Mouse (Mus musculus): ENCODE data around the gene Adamts12. TPM values are rescaled to one million over a fixed set of nuclear protein-coding genes. Genes with fewer than 3 reads are reported as not detected.

Adamts12 gene
- polyA plus RNA-seq, 1 experiment, result 4.9 TPM

- TF ChIP-seq POLR2A (IDR thresholded peaks at IDR 0.05; ENCODE audit: borderline replicate concordance, extremely low read depth, insufficient read depth, insufficient read length, poor library complexity, severe bottlenecking), result no peak
- TF ChIP-seq CTCF (IDR thresholded peaks at IDR 0.05; ENCODE audit: borderline replicate concordance, extremely low read depth, insufficient read depth, insufficient read length), result no peak
- DNase-seq (ENCODE audit: low read depth), result no peak
Measured at GRCm38 (mm10) chr15:11379431-11380086, 315.0 kb downstream of the Adamts12 start.

GRCm38 (mm10) chr15:11380087-11380530 is 315.5 kb downstream of the Adamts12 start:
- peak; percentile 72 for DNase-seq (ENCODE audit: low read depth)
- TF ChIP-seq CTCF (IDR thresholded peaks at IDR 0.05; ENCODE audit: borderline replicate concordance, extremely low read depth, insufficient read depth, insufficient read length) (peak; percentile 38; the same call in 1 of the 2 replicates), POLR2A (IDR thresholded peaks at IDR 0.05; ENCODE audit: borderline replicate concordance, extremely low read depth, insufficient read depth, insufficient read length, poor library complexity, severe bottlenecking) (no peak)

GRCm38 (mm10) chr15:11380616-11381015 is 316.0 kb downstream of the Adamts12 start:
- TF ChIP-seq CTCF (IDR thresholded peaks at IDR 0.05; ENCODE audit: borderline replicate concordance, extremely low read depth, insufficient read depth, insufficient read length), result no peak
- no peak for TF ChIP-seq POLR2A (IDR thresholded peaks at IDR 0.05; ENCODE audit: borderline replicate concordance, extremely low read depth, insufficient read depth, insufficient read length, poor library complexity, severe bottlenecking)
- no peak for DNase-seq (ENCODE audit: low read depth)

GRCm38 (mm10) chr15:11382585-11382984 is 318.0 kb downstream of the Adamts12 start:
- TF ChIP-seq CTCF (IDR thresholded peaks at IDR 0.05; ENCODE audit: borderline replicate concordance, extremely low read depth, insufficient read depth, insufficient read length) (no peak), POLR2A (IDR thresholded peaks at IDR 0.05; ENCODE audit: borderline replicate concordance, extremely low read depth, insufficient read depth, insufficient read length, poor library complexity, severe bottlenecking) (no peak)

GRCm38 (mm10) chr15:11383796-11384195 is 319.2 kb downstream of the Adamts12 start:
- TF ChIP-seq POLR2A (IDR thresholded peaks at IDR 0.05; ENCODE audit: borderline replicate concordance, extremely low read depth, insufficient read depth, insufficient read length, poor library complexity, severe bottlenecking), result no peak
- no peak for TF ChIP-seq CTCF (IDR thresholded peaks at IDR 0.05; ENCODE audit: borderline replicate concordance, extremely low read depth, insufficient read depth, insufficient read length)
- no peak for DNase-seq (ENCODE audit: low read depth)

More at GRCm38 (mm10) chr15:11382585-11382984, 318.0 kb downstream of the Adamts12 start:
- no peak for DNase-seq (ENCODE audit: low read depth)

- no peak for DNase-seq (ENCODE audit: low read depth)
Measured at GRCm38 (mm10) chr15:11392903-11393302, 328.3 kb downstream of the Adamts12 start.

GRCm38 (mm10) chr15:11396421-11396820 is 331.8 kb downstream of the Adamts12 start:
- TF ChIP-seq POLR2A (IDR thresholded peaks at IDR 0.05; ENCODE audit: borderline replicate concordance, extremely low read depth, insufficient read depth, insufficient read length, poor library complexity, severe bottlenecking) (no peak), CTCF (IDR thresholded peaks at IDR 0.05; ENCODE audit: borderline replicate concordance, extremely low read depth, insufficient read depth, insufficient read length) (no peak)
- no peak for DNase-seq (ENCODE audit: low read depth)

More at GRCm38 (mm10) chr15:11392903-11393302, 328.3 kb downstream of the Adamts12 start:
- TF ChIP-seq CTCF (IDR thresholded peaks at IDR 0.05; ENCODE audit: borderline replicate concordance, extremely low read depth, insufficient read depth, insufficient read length) (no peak), POLR2A (IDR thresholded peaks at IDR 0.05; ENCODE audit: borderline replicate concordance, extremely low read depth, insufficient read depth, insufficient read length, poor library complexity, severe bottlenecking) (no peak)

Other genes starting within 250 kb of the Adamts12 start
- 0.92 and 3.6 TPM in 2 replicates for gene C1qtnf3, start 112.5 kb upstream of the Adamts12 start, polyA plus RNA-seq (2012; rRNA removed)
- 5.6 and 7.8 TPM in 2 replicates for gene Amacr, start 83.0 kb upstream of the Adamts12 start, polyA plus RNA-seq (2012; rRNA removed)
- gene Slc45a2, start 64.1 kb upstream of the Adamts12 start, polyA plus RNA-seq (2012; rRNA removed), result 0.09 and 0.11 TPM in 2 replicates
- 1.0 and 2.3 TPM in 2 replicates for gene Rxfp3, start 26.8 kb upstream of the Adamts12 start, polyA plus RNA-seq (2012; rRNA removed)

Measured in brain, embryonic 14.5 days (tissue).